Mouse (Mus musculus): Measurements from ENCODE around the gene Ccr1l1. TPM values are rescaled to one million over a fixed set of nuclear protein-coding genes. Genes with fewer than 3 reads are reported as not detected.

Gene Ccr1l1
- polyA plus RNA-seq, 1 experiment from 2014 or later: not detected

Other genes starting within 250 kb of the Ccr1l1 start
- 1.3 TPM in 1 of 2 replicates, not detected in the other for gene Cxcr6, start 171.9 kb downstream of the Ccr1l1 start, polyA plus RNA-seq (2015; fragmentation: Nextera tagmentation; extraction: Ambion mirVana)
- gene Fyco1, start 126.5 kb downstream of the Ccr1l1 start, polyA plus RNA-seq (2015; fragmentation: Nextera tagmentation; extraction: Ambion mirVana): 14.4 and 14.7 TPM in 2 replicates
- 0.06 and 0.08 TPM in 2 replicates for gene Xcr1, start 116.4 kb downstream of the Ccr1l1 start, polyA plus RNA-seq (2015; fragmentation: Nextera tagmentation; extraction: Ambion mirVana)
- gene Ccr1, start 9.7 kb downstream of the Ccr1l1 start, polyA plus RNA-seq (2015; fragmentation: Nextera tagmentation; extraction: Ambion mirVana): 0.65 and 1.5 TPM in 2 replicates
- gene Ccr3, start 43.6 kb upstream of the Ccr1l1 start, polyA plus RNA-seq (2015; fragmentation: Nextera tagmentation; extraction: Ambion mirVana): 0.05 TPM in 1 of 2 replicates, not detected in the other
- gene Ccr2, start 123.5 kb upstream of the Ccr1l1 start, polyA plus RNA-seq (2015; fragmentation: Nextera tagmentation; extraction: Ambion mirVana): 0.28 and 1.9 TPM in 2 replicates
- gene Ccr5, start 143.1 kb upstream of the Ccr1l1 start, polyA plus RNA-seq (2015; fragmentation: Nextera tagmentation; extraction: Ambion mirVana): 0.86 and 0.95 TPM in 2 replicates

Measured in neural tube, embryonic 15.5 days (tissue).